Mouse (Mus musculus) adipocyte (in vitro differentiated cells): ENCODE data around the gene Phf11d.
"Not testable (repeated sequence)": the region's sequence is repeated elsewhere in the genome, so short reads cannot be mapped to it uniquely, and the experiment has no call there.

Experiments
- DNase-seq: peaks from one replicate; pipeline ENCODE4 v3.0.0-alpha.2; 2016; ENCODE audit warnings: low spot score

Phf11d gene

GRCm38 (mm10) chr14:59365244-59365644 is at the start of gene Phf11d:
Gene Phf11d, minus strand, starts transcription at chr14:59365470.
- peak; percentile 64 for DNase-seq

- DNase-seq = not testable (repeated sequence)
Observed at GRCm38 (mm10) chr14:59414979-59415378, 49.7 kb upstream of the Phf11d start.

- DNase-seq = no peak
Observed at GRCm38 (mm10) chr14:59396999-59397398, 31.7 kb upstream of the Phf11d start.

- no peak for DNase-seq
Observed at GRCm38 (mm10) chr14:59395281-59395680, 30.0 kb upstream of the Phf11d start, which contains the start of gene Phf11c. Gene Phf11c, minus strand, starts transcription at chr14:59395381.

- DNase-seq = not testable (repeated sequence)
Observed at GRCm38 (mm10) chr14:59390181-59390580, 24.9 kb upstream of the Phf11d start.

- no peak for DNase-seq
Observed at GRCm38 (mm10) chr14:59389532-59389931, 24.3 kb upstream of the Phf11d start.

- DNase-seq = no peak
Observed at GRCm38 (mm10) chr14:59370348-59371068, 5.2 kb upstream of the Phf11d start.

- no peak for DNase-seq
Observed at GRCm38 (mm10) chr14:59366386-59367105, 1.3 kb upstream of the Phf11d start.

GRCm38 (mm10) chr14:59341189-59341588 is 24.1 kb downstream of the Phf11d start, which contains the start of gene Phf11b:
Gene Phf11b, minus strand, starts transcription at chr14:59341351.
- peak; percentile 21 for DNase-seq

- no peak for DNase-seq
Observed at GRCm38 (mm10) chr14:59339541-59339940, 25.7 kb downstream of the Phf11d start.

GRCm38 (mm10) chr14:59336056-59336455 is 29.2 kb downstream of the Phf11d start:
- not testable (repeated sequence) for DNase-seq

GRCm38 (mm10) chr14:59330499-59330898 is 34.8 kb downstream of the Phf11d start:
- DNase-seq = peak; percentile 30

GRCm38 (mm10) chr14:59319970-59320369 is 45.3 kb downstream of the Phf11d start:
- not testable (repeated sequence) for DNase-seq

GRCm38 (mm10) chr14:59319036-59319435 is 46.2 kb downstream of the Phf11d start:
- not testable (repeated sequence) for DNase-seq
